Mouse (Mus musculus) olfactory bulb, adult 2 months (tissue): ENCODE measurements around the gene Stx8. TPM values are rescaled to one million over a fixed set of nuclear protein-coding genes. Genes with fewer than 3 reads are reported as not detected.

Experiments used
- H3K27ac ChIP-seq: fragments of 200-500 bp; 2 replicates; pipeline ENCODE4 v1.5.1; 2012; ENCODE audit warnings: low read depth, low read length; ENCODE audit not compliant: insufficient read depth
- H3K4me1 ChIP-seq: fragments of 200-500 bp; 2 replicates; pipeline ENCODE4 v1.6.1; 2012; ENCODE audit warnings: low read length; ENCODE audit not compliant: control insufficient read depth, insufficient read depth
- H3K4me3 ChIP-seq: fragments of 200-500 bp; 2 replicates; pipeline ENCODE4 v1.5.1; 2012; ENCODE audit warnings: mild to moderate bottlenecking, low read depth, low read length, moderate library complexity; ENCODE audit not compliant: insufficient read depth
- CTCF ChIP-seq: fragments of 200-500 bp; IDR thresholded peaks from 2 replicates; pipeline ENCODE4 v1.5.1; 2012; ENCODE audit warnings: low read depth, mild to moderate bottlenecking, low read length, moderate library complexity; ENCODE audit not compliant: insufficient read depth
- POLR2A ChIP-seq: fragments of 200-500 bp; IDR thresholded peaks from 2 replicates; pipeline ENCODE4 v1.6.1; 2012; ENCODE audit warnings: mild to moderate bottlenecking, low read depth, low read length, moderate library complexity; ENCODE audit not compliant: insufficient read depth
- WGBS: fragments of 180-500 bp; shearing (Covaris S2); methylation state at CpG from one replicate; pipeline ENCODE4 v1.1.7; 2018; 5-methylcytosine and 5-hydroxymethylcytosine counted together
- polyA plus RNA-seq: library from polyadenylated mRNA; stranded (reverse); fragments of >200 nt; gene quantifications from 2 replicates; pipeline ENCODE4 v1.2.4, GENCODE M21; 2012; ENCODE audit warnings: low replicate concordance; ENCODE audit not compliant: missing spikeins, insufficient read depth, insufficient read length

Gene Stx8
- polyA plus RNA-seq, 1 experiment = not detected

DNA sequence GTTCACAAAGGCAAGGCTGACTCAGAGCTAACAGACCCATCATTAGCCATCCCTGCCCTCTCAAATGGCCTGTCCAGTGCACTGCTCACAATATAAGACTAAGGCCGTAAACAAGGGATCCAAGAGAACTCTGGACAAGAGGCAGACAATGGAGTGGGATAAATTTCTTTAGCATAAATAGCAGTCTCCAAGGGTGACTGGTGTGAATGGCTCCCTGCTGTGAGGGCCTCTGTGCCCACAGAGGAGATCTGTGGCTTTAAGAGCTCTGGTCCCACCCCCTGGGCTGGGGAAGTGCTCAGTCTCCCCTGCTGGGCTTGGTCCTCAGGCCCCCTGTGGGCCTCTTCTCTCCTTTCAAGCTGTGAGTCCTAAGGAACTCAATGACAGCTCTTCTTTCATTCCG is 184.9 kb downstream of the Stx8 start:
- WGBS = 72% methylated on average over 2 of the region's 2 CpGs
- no peak for TF ChIP-seq POLR2A
- no peak for TF ChIP-seq CTCF
- no peak overlapping the region for H3K27ac ChIP-seq
- peaks cover 16% of the 10 kb centered on the region for H3K4me1 ChIP-seq
- H3K4me3 ChIP-seq = no peak overlapping the region

GRCm38 (mm10) chr11:68155821-68156220 is 189.8 kb downstream of the Stx8 start:
- H3K4me1 ChIP-seq = peaks cover 3% of the 10 kb centered on the region
- no peak overlapping the region for H3K4me3 ChIP-seq
- no peak overlapping the region for H3K27ac ChIP-seq
- TF ChIP-seq POLR2A (no peak), CTCF (no peak)

DNA sequence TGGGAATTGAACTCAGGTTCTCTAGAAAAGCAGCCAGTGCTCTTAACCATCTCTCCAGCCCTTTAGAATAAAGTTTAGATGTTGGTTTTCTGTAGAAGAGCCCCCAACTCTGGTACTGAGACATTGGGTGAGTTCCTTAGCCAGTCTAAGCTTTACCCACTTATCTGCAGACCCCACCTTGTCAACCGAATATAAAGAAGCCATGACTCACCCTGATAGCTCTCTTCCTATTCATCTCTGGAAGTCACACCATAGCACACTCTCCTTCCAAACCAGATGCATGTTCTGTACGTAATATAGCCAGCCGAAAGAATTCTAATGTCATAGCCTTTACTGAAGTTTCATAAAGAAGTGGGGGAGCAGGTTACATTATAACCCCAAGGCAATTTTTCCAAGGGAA is 192.2 kb downstream of the Stx8 start:
- TF ChIP-seq POLR2A = no peak
- no peak for TF ChIP-seq CTCF
- Histone ChIP-seq H3K4me3 (no peak overlapping the region), H3K27ac (no peak overlapping the region), H3K4me1 (peaks cover 3% of the 10 kb centered on the region; the same call in 1 of the 2 replicates)
- WGBS = 98% methylated on average over 3 of the region's 3 CpGs

GRCm38 (mm10) chr11:68159867-68160266 is 193.9 kb downstream of the Stx8 start:
- no peak for TF ChIP-seq CTCF
- TF ChIP-seq POLR2A = no peak
- Histone ChIP-seq H3K4me1 (peaks cover 5% of the 10 kb centered on the region; the same call in 1 of the 2 replicates), H3K4me3 (no peak overlapping the region), H3K27ac (no peak overlapping the region)
- 75% methylated on average over 4 of the region's 4 CpGs for WGBS

- 94% methylated on average over 5 of the region's 5 CpGs for WGBS
- TF ChIP-seq POLR2A = no peak
- TF ChIP-seq CTCF = no peak
- no peak overlapping the region for H3K27ac ChIP-seq
- H3K4me1 ChIP-seq = peaks cover 5% of the 10 kb centered on the region; the same call in 1 of the 2 replicates
- no peak overlapping the region for H3K4me3 ChIP-seq
Measured at GRCm38 (mm10) chr11:68164408-68164807, 198.4 kb downstream of the Stx8 start.

- TF ChIP-seq CTCF (no peak), POLR2A (no peak)
- H3K27ac ChIP-seq = no peak overlapping the region
- H3K4me1 ChIP-seq = peaks cover 2% of the 10 kb centered on the region; the same call in 1 of the 2 replicates
- 95% methylated on average over 4 of the region's 4 CpGs for WGBS
- no peak overlapping the region for H3K4me3 ChIP-seq
Measured at GRCm38 (mm10) chr11:68168427-68168826, 202.4 kb downstream of the Stx8 start.

GRCm38 (mm10) chr11:68171973-68172647 is 206.1 kb downstream of the Stx8 start:
- no peak for TF ChIP-seq POLR2A
- no peak for TF ChIP-seq CTCF
- 92% methylated on average over 7 of the region's 7 CpGs for WGBS
- Histone ChIP-seq H3K4me3 (no peak overlapping the region), H3K27ac (no peak overlapping the region), H3K4me1 (peaks cover 2% of the 10 kb centered on the region; the same call in 1 of the 2 replicates)

- Histone ChIP-seq H3K4me3 (no peak overlapping the region), H3K4me1 (peaks cover 2% of the 10 kb centered on the region; the same call in 1 of the 2 replicates), H3K27ac (no peak overlapping the region)
- TF ChIP-seq POLR2A = no peak
- 75% methylated on average over 4 of the region's 4 CpGs for WGBS
Measured at GRCm38 (mm10) chr11:68172648-68173045, 206.7 kb downstream of the Stx8 start.

GRCm38 (mm10) chr11:68176550-68176949 is 210.6 kb downstream of the Stx8 start:
- TF ChIP-seq CTCF (no peak), POLR2A (no peak)
- H3K4me1 ChIP-seq = peaks cover 2% of the 10 kb centered on the region; the same call in 1 of the 2 replicates
- 84% methylated on average over 4 of the region's 4 CpGs for WGBS
- H3K4me3 ChIP-seq = no peak overlapping the region
- no peak overlapping the region for H3K27ac ChIP-seq
